Mouse (Mus musculus) CH12.LX (cell line): ENCODE data around the gene Tstd2. TPM values are rescaled to one million over a fixed set of nuclear protein-coding genes. Genes with fewer than 3 reads are reported as not detected.

Experiments used
- DNase-seq: peaks from one replicate; pipeline ENCODE4 v3.0.0-alpha.2; 2013; ENCODE audit errors: extremely low read depth
- H3K27ac ChIP-seq: 2 replicates; pipeline ENCODE4 v1.5.1; 2012; ENCODE audit warnings: low read depth, mild to moderate bottlenecking, control low read depth, moderate library complexity; ENCODE audit not compliant: insufficient read depth
- H3K27me3 ChIP-seq: replicated peaks from 2 replicates; pipeline ENCODE3; 2012; ENCODE audit warnings: inconsistent platforms
- H3K36me3 ChIP-seq, 2 experiments: replicated peaks in 1 of 2; 2 replicates each; pipeline versions ENCODE3 to v1.6.1; 2012; ENCODE audit warnings: inconsistent platforms in 1 of 2, low read length in 1 of 2, mild to moderate bottlenecking in 1 of 2, mixed read lengths in 1 of 2, moderate library complexity in 1 of 2; ENCODE audit not compliant: control insufficient read depth in 1 of 2, insufficient read depth in 1 of 2
- H3K4me1 ChIP-seq, 2 experiments: 2 replicates each; pipeline ENCODE4 v1.6.1; 2012; ENCODE audit warnings: inconsistent platforms in 1 of 2, moderate library complexity in 1 of 2; ENCODE audit not compliant: insufficient read depth in 2 of 2, control insufficient read depth in 1 of 2
- H3K4me2 ChIP-seq: 2 replicates; pipeline ENCODE4 v1.6.1; 2012; ENCODE audit warnings: low read depth, mild to moderate bottlenecking, control low read depth; ENCODE audit not compliant: poor library complexity, insufficient read depth, severe bottlenecking
- H3K4me3 ChIP-seq, 3 experiments: fragments of 150-350 bp in 1 of 3; sonication (generic) in 1 of 3; replicated peaks in 1 of 3; 2 replicates each; pipeline versions ENCODE3 to v1.5.1; 2011 to 2012; ENCODE audit warnings: low read depth in 2 of 3, low read length in 2 of 3, mild to moderate bottlenecking in 2 of 3, moderate library complexity in 2 of 3, control low read depth in 1 of 3, improper control_type of control experiment in 1 of 3, inconsistent platforms in 1 of 3, mixed read lengths in 1 of 3; ENCODE audit not compliant: poor library complexity in 1 of 3
- H3K79me2 ChIP-seq: replicated peaks from 2 replicates; pipeline ENCODE4 v1.6.1; 2012; ENCODE audit warnings: mild to moderate bottlenecking, moderate library complexity; ENCODE audit not compliant: control insufficient read depth, poor library complexity, insufficient read depth, severe bottlenecking; ENCODE audit errors: extremely low read depth
- H3K9ac ChIP-seq: 2 replicates; pipeline ENCODE4 v1.6.1; 2012; ENCODE audit warnings: low read depth, mild to moderate bottlenecking, control low read depth, moderate library complexity; ENCODE audit not compliant: insufficient read depth
- H3K9me3 ChIP-seq: replicated peaks from 2 replicates; pipeline ENCODE3; 2012; ENCODE audit warnings: low read length, inconsistent platforms, mixed read lengths
- BHLHE40 ChIP-seq: IDR thresholded peaks from 2 replicates; pipeline ENCODE4 v1.6.1; 2011; ENCODE audit warnings: mild to moderate bottlenecking, low read depth, low read length, improper control_type of control experiment
- CHD1 ChIP-seq: IDR thresholded peaks from 2 replicates; pipeline ENCODE4 v1.6.1; 2012; ENCODE audit warnings: low read depth, low read length, improper control_type of control experiment, inconsistent platforms
- E2F4 ChIP-seq: IDR thresholded peaks from 2 replicates; pipeline ENCODE4 v1.6.1; 2011; ENCODE audit warnings: low read depth, low read length, improper control_type of control experiment; ENCODE audit not compliant: insufficient replicate concordance
- EP300 ChIP-seq: IDR thresholded peaks from 2 replicates; pipeline ENCODE4 v1.6.1; 2011; ENCODE audit warnings: low read length, improper control_type of control experiment
- ETS1 ChIP-seq: conservative IDR thresholded peaks from 2 replicates; pipeline ENCODE4 v1.6.1; 2012; ENCODE audit warnings: low read depth, mild to moderate bottlenecking, inconsistent platforms, low read length, improper control_type of control experiment, moderate library complexity
- GABPA ChIP-seq: IDR thresholded peaks from 2 replicates; pipeline ENCODE4 v1.6.1; 2012; ENCODE audit warnings: low read depth, low read length, improper control_type of control experiment, inconsistent platforms; ENCODE audit not compliant: insufficient replicate concordance
- IRF4 ChIP-seq: IDR thresholded peaks from 2 replicates; pipeline ENCODE4 v1.6.1; 2014; ENCODE audit warnings: low read depth, mild to moderate bottlenecking, inconsistent platforms, low read length, improper control_type of control experiment
- JUN ChIP-seq: IDR thresholded peaks from 2 replicates; pipeline ENCODE4 v1.6.1; 2011; ENCODE audit warnings: low read depth, mild to moderate bottlenecking, low read length, improper control_type of control experiment, moderate library complexity; ENCODE audit not compliant: insufficient read depth
- JUND ChIP-seq: conservative IDR thresholded peaks from 2 replicates; pipeline ENCODE4 v1.6.1; 2011; ENCODE audit warnings: low read depth, low read length, improper control_type of control experiment
- MAFK ChIP-seq: IDR thresholded peaks from 2 replicates; pipeline ENCODE4 v1.6.1; 2011; ENCODE audit warnings: low read length, improper control_type of control experiment; ENCODE audit not compliant: insufficient replicate concordance
- MAX ChIP-seq: IDR thresholded peaks from 2 replicates; pipeline ENCODE4 v1.6.1; 2011; ENCODE audit warnings: low read length, improper control_type of control experiment
- MAZ ChIP-seq: IDR thresholded peaks from 2 replicates; pipeline ENCODE4 v1.6.1; 2012; ENCODE audit warnings: low read depth, mild to moderate bottlenecking, inconsistent platforms, low read length, improper control_type of control experiment, moderate library complexity
- MYC ChIP-seq: IDR thresholded peaks from 2 replicates; pipeline ENCODE4 v1.6.1; 2011; ENCODE audit warnings: low read depth, mild to moderate bottlenecking, improper control_type of control experiment, low read length
- NELFE ChIP-seq: IDR thresholded peaks from 2 replicates; pipeline ENCODE4 v1.6.1; 2011; ENCODE audit warnings: low read depth, low read length, improper control_type of control experiment
- POLR2AphosphoS2 ChIP-seq: IDR thresholded peaks from 2 replicates; pipeline ENCODE4 v1.6.1; 2011; ENCODE audit warnings: low read depth, low read length, improper control_type of control experiment
- TBP ChIP-seq: conservative IDR thresholded peaks from 2 replicates; pipeline ENCODE4 v1.6.1; 2011; ENCODE audit warnings: low read depth, low read length, improper control_type of control experiment
- TCF12 ChIP-seq: IDR thresholded peaks from 2 replicates; pipeline ENCODE4 v1.6.1; 2014; ENCODE audit warnings: low read depth, mild to moderate bottlenecking, inconsistent platforms, low read length, improper control_type of control experiment
- ZNF384 ChIP-seq: IDR thresholded peaks from 2 replicates; pipeline ENCODE4 v1.6.1; 2012; ENCODE audit warnings: low read depth, low read length, improper control_type of control experiment, inconsistent platforms
- dilution Hi-C: fragments of 300-500 bp; cut with MboI; formaldehyde crosslinking; loops from 2 replicates; pipeline ENCODE4 v1.14.3; 2020; ENCODE audit warnings: low sequenced_read_pairs; ENCODE audit not compliant: extremely low pct_unique_long_range_greater_than_20kb, extremely low pct_ligation_motif_present
- in situ Hi-C: fragments of 300-500 bp; cut with MboI; formaldehyde crosslinking; loops from 3 replicates; pipeline ENCODE4 v1.14.3; 2019; ENCODE audit warnings: low sequenced_read_pairs, low pct_ligation_motif_present, low pct_unique_long_range_greater_than_20kb, mixed read lengths
- polyA plus RNA-seq: library from polyadenylated mRNA; unstranded; fragments of >175 nt; gene quantifications from 2 replicates; pipeline ENCODE4 v1.2.1, GENCODE M21; 2012; ENCODE audit warnings: low read depth; ENCODE audit not compliant: insufficient read length
- total RNA-seq, 2 experiments: library from RNA; depleted of rRNA; stranded (reverse); fragments of 300-350 nt in 1 of 2; fragments of >200 nt in 1 of 2; gene quantifications; 2 replicates each; pipeline ENCODE4 v1.2.3; 2012 to 2014

Tstd2 gene
- total and polyA plus RNA-seq, 3 experiments, result 29.1 to 36.4 (median 30.4) TPM

DNA sequence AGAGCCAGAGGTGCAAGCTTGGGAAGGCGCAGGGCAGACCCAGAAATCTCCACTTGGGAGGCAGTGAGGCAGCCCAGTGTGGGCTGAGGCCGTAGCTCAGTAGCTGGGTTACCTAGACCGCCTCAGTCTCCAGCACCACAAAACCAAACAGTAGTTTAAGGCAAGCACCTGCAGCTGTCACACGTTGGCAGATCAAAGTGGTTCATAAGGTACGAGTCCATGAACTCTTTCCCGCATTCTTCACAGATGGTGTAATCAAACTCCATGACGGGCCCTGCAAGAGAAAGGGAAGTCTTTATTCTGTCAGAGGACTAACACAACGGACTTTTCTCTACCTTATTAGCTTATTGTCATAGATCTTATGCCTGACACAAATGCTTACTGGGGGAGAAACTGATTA, 46.9 kb upstream of the Tstd2 start:
- H3K36me3 ChIP-seq, result peaks cover 61 to 91% of the 10 kb centered on the region in 2 experiments
- no peak for DNase-seq
- TF ChIP-seq EP300, result no peak
- no peak for TF ChIP-seq E2F4
- TF ChIP-seq POLR2AphosphoS2, result no peak
- no peak for TF ChIP-seq BHLHE40
- no peak for TF ChIP-seq TBP
- TF ChIP-seq MAFK, result no peak
- TF ChIP-seq MAZ, result no peak
- TF ChIP-seq TCF12, result no peak
- dilution Hi-C loops, result no loop called here
- H3K4me1 ChIP-seq, result peaks cover 0 to 4% of the 10 kb centered on the region in 2 experiments; a peak in 1 of 4 replicates
- H3K4me2 ChIP-seq, result no peak overlapping the region
- H3K9me3 ChIP-seq, result no peaks in the 10 kb centered on the region
- no peak overlapping the region for H3K27ac ChIP-seq
- in situ Hi-C loops, result no loop called here
- no peak overlapping the region for H3K4me3 ChIP-seq
- H3K27me3 ChIP-seq, result no peaks in the 10 kb centered on the region
- no peaks in the 10 kb centered on the region for H3K79me2 ChIP-seq
- no peak overlapping the region for H3K9ac ChIP-seq

DNA sequence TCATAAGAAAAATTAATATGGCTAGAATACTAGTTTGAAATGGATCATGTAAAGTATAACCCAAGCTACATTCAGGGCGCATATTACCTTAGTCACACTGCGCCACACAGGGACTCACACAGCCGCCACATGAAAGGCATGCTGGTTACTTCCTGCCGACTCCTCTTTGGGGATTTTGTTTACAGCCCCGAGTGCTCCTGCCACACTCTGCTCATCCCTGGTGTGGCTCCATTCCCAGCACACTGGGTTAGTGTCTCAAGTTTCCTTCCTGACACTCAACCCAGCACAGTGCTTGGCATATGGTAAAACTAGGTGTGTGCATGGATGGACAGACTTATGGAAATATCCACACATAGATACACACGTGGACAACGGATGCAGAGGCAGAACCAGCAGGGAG, 43.7 kb upstream of the Tstd2 start:
- Histone ChIP-seq H3K27ac (no peak overlapping the region), H3K9me3 (no peaks in the 10 kb centered on the region), H3K4me3 (no peak overlapping the region), H3K36me3 (peaks cover 52 to 91% of the 10 kb centered on the region in 2 experiments), H3K27me3 (no peaks in the 10 kb centered on the region), H3K4me1 (peaks cover 0 to 4% of the 10 kb centered on the region in 2 experiments; a peak in 1 of 4 replicates), H3K79me2 (no peaks in the 10 kb centered on the region), H3K9ac (no peak overlapping the region), H3K4me2 (no peak overlapping the region)
- dilution Hi-C loops, result no loop called here
- no peak for TF ChIP-seq JUN
- no peak for TF ChIP-seq BHLHE40
- no peak for DNase-seq
- in situ Hi-C loops, result no loop called here

DNA sequence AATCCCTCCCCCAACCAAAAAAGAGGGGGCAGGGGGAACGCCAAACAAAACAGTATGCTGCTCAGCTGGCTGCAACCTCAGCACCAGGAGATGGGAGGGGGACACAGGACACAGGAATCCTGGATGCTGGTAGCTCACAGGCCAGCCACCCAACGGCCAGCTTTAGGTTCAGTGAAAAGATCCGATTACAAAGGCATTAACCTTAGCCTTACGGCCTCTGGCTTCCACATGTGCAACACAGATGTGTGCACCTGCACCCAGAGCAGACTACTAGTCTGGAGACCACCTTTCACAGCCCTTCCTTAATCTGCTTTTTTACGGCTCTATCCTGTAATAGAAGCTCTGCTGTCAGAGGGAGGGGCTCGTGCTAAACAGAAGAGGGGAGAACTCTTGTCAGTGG, 42.7 kb upstream of the Tstd2 start:
- Histone ChIP-seq H3K4me3 (no peak overlapping the region), H3K27ac (no peak overlapping the region), H3K9ac (no peak overlapping the region), H3K36me3 (peaks cover 58 to 96% of the 10 kb centered on the region in 2 experiments), H3K4me1 (no peaks in the 10 kb centered on the region), H3K4me2 (no peak overlapping the region), H3K79me2 (no peaks in the 10 kb centered on the region), H3K9me3 (no peaks in the 10 kb centered on the region), H3K27me3 (no peaks in the 10 kb centered on the region)
- TF ChIP-seq ZNF384, result no peak
- no peak for TF ChIP-seq POLR2AphosphoS2
- TF ChIP-seq JUND, result no peak
- no peak for TF ChIP-seq IRF4
- TF ChIP-seq GABPA, result no peak
- TF ChIP-seq CHD1, result no peak
- no peak for TF ChIP-seq MAX
- TF ChIP-seq ETS1, result no peak
- no peak for TF ChIP-seq TCF12
- TF ChIP-seq EP300, result no peak
- no peak for TF ChIP-seq MYC
- no peak for TF ChIP-seq NELFE
- no peak for DNase-seq
- dilution Hi-C loops, result no loop called here
- in situ Hi-C loops, result no loop called here
